Mouse (Mus musculus) stomach, postnatal 0 days (tissue): ENCODE measurements around the gene Auh. TPM values are rescaled to one million over a fixed set of nuclear protein-coding genes. Genes with fewer than 3 reads are reported as not detected.

Experiments
- ATAC-seq: fragments of 200-750 bp; cut with Nextera tagmentation; 2 replicates; pipeline ENCODE4 v1.8.0; 2017; ENCODE audit not compliant: low FRiP score, low TSS enrichment
- DNase-seq: peaks from one replicate; pipeline ENCODE4 v3.0.0-alpha.2; 2016; ENCODE audit warnings: low spot score
- H3K27ac ChIP-seq: fragments of 300-500 bp; sonication (generic); replicated peaks from 2 replicates; pipeline ENCODE4 v1.5.1; 2014; ENCODE audit warnings: mild to moderate bottlenecking, control low read depth
- H3K27me3 ChIP-seq: fragments of 300-500 bp; sonication (generic); 2 replicates; pipeline ENCODE4 v1.6.1; 2014; ENCODE audit warnings: low read length; ENCODE audit not compliant: control insufficient read depth, insufficient read depth
- H3K36me3 ChIP-seq: fragments of 300-500 bp; sonication (generic); 2 replicates; pipeline ENCODE4 v1.6.1; 2014; ENCODE audit warnings: low read length, mixed read lengths; ENCODE audit not compliant: control insufficient read depth, insufficient read depth
- H3K4me1 ChIP-seq: fragments of 300-500 bp; sonication (generic); replicated peaks from 2 replicates; pipeline ENCODE4 v1.6.1; 2014; ENCODE audit warnings: antibody characterized with exemption; ENCODE audit not compliant: control insufficient read depth, insufficient read depth
- H3K4me2 ChIP-seq: fragments of 300-500 bp; sonication (generic); replicated peaks from 2 replicates; pipeline ENCODE4 v1.6.1; 2014; ENCODE audit warnings: low read depth, mild to moderate bottlenecking, control low read depth, moderate library complexity
- H3K4me3 ChIP-seq: fragments of 300-500 bp; sonication (generic); 2 replicates; pipeline ENCODE4 v1.5.1; 2014; ENCODE audit warnings: low read depth, low read length, control low read depth
- H3K9ac ChIP-seq: fragments of 300-500 bp; sonication (generic); 2 replicates; pipeline ENCODE4 v1.6.1; 2014; ENCODE audit warnings: mild to moderate bottlenecking, low read length, control low read depth, mixed read lengths
- H3K9me3 ChIP-seq: fragments of 300-500 bp; sonication (generic); 2 replicates; pipeline ENCODE4 v1.6.1; 2016; ENCODE audit warnings: low read length; ENCODE audit not compliant: control insufficient read depth
- CTCF ChIP-seq: IDR thresholded peaks from 2 replicates; pipeline ENCODE4 v1.5.1; 2016; ENCODE audit warnings: antibody characterized with exemption, low read depth, mild to moderate bottlenecking, moderate library complexity
- EP300 ChIP-seq: optimal IDR thresholded peaks from 2 replicates; pipeline ENCODE3; 2016; ENCODE audit warnings: antibody characterized with exemption
- WGBS: fragments of 180-500 bp; shearing (Covaris S2); extraction: QIAGEN DNeasy Blood & Tissue Kit; methylation state at CpG from one replicate; pipeline ENCODE4 v1.1.7; 2014; 5-methylcytosine and 5-hydroxymethylcytosine counted together
- polyA plus RNA-seq: library from polyadenylated mRNA; unstranded; fragments of >200 nt; fragmentation: Nextera tagmentation; extraction: Ambion mirVana; gene quantifications from 2 replicates; pipeline ENCODE4 v1.2.1, GENCODE M21; 2015

Auh gene
- polyA plus RNA-seq, 1 experiment from 2014 or later = 41.4 TPM

GRCm38 (mm10) chr13:52883084-52883959 lies 46.2 kb downstream of the Auh start:
- Histone ChIP-seq H3K9ac (no peak overlapping the region), H3K27me3 (no peaks in the 10 kb centered on the region), H3K36me3 (no peaks in the 10 kb centered on the region), H3K4me1 (no peaks in the 10 kb centered on the region), H3K4me2 (no peak overlapping the region), H3K4me3 (no peak overlapping the region), H3K9me3 (no peaks in the 10 kb centered on the region), H3K27ac (peak overlapping the region; percentile 86)
- 48% methylated on average over 17 of the region's 19 CpGs for WGBS
- DNase-seq (no peak), ATAC-seq (no peak)
- TF ChIP-seq CTCF (no peak), EP300 (no peak)

- Histone ChIP-seq H3K36me3 (no peaks in the 10 kb centered on the region), H3K4me3 (no peak overlapping the region), H3K27me3 (no peaks in the 10 kb centered on the region), H3K4me2 (no peak overlapping the region), H3K4me1 (no peaks in the 10 kb centered on the region), H3K27ac (peak overlapping the region; percentile 87), H3K9ac (no peak overlapping the region), H3K9me3 (no peaks in the 10 kb centered on the region)
- TF ChIP-seq CTCF (no peak), EP300 (no peak)
- DNase-seq (no peak), ATAC-seq (no peak; the same call in 1 of the 2 replicates)
- WGBS = 47% methylated on average over 5 of the region's 5 CpGs
Observed at GRCm38 (mm10) chr13:52880386-52880785, 49.1 kb downstream of the Auh start.

- WGBS = 52% methylated on average over 12 of the region's 12 CpGs
- Histone ChIP-seq H3K27ac (peak overlapping the region; percentile 87), H3K4me1 (no peaks in the 10 kb centered on the region)
Observed at GRCm38 (mm10) chr13:52879918-52880317, 49.6 kb downstream of the Auh start.

GRCm38 (mm10) chr13:52879291-52879690 lies 50.2 kb downstream of the Auh start:
- Histone ChIP-seq H3K4me1 (no peaks in the 10 kb centered on the region), H3K27ac (peak overlapping the region; percentile 87), H3K4me3 (no peak overlapping the region), H3K9ac (no peak overlapping the region), H3K4me2 (no peak overlapping the region), H3K36me3 (no peaks in the 10 kb centered on the region), H3K27me3 (no peaks in the 10 kb centered on the region), H3K9me3 (no peaks in the 10 kb centered on the region)
- WGBS = 62% methylated on average over 9 of the region's 9 CpGs
- ATAC-seq = 0 out of 2 replicates have a peak, but pooled peaks have one; percentile 27
- no peak for TF ChIP-seq CTCF
- TF ChIP-seq EP300 = no peak
- no peak for DNase-seq

More at GRCm38 (mm10) chr13:52879918-52880317, 49.6 kb downstream of the Auh start:
- Histone ChIP-seq H3K27me3 (no peaks in the 10 kb centered on the region), H3K36me3 (no peaks in the 10 kb centered on the region), H3K4me3 (no peak overlapping the region), H3K4me2 (no peak overlapping the region), H3K9ac (no peak overlapping the region), H3K9me3 (no peaks in the 10 kb centered on the region)
- peak; percentile 53; the same call in 1 of the 2 replicates for ATAC-seq
- TF ChIP-seq EP300 (no peak), CTCF (no peak)
- DNase-seq = no peak

- ATAC-seq (no peak), DNase-seq (no peak)
- no peak for TF ChIP-seq EP300
- no peak for TF ChIP-seq CTCF
- no peaks in the 10 kb centered on the region for H3K27me3 ChIP-seq
- no peaks in the 10 kb centered on the region for H3K36me3 ChIP-seq
- 76% methylated on average over 7 of the region's 7 CpGs for WGBS
- no peak overlapping the region for H3K4me2 ChIP-seq
- H3K27ac ChIP-seq = peak overlapping the region; percentile 87
- no peak overlapping the region; the same call in 1 of the 2 replicates for H3K9ac ChIP-seq
- no peaks in the 10 kb centered on the region for H3K4me1 ChIP-seq
- H3K4me3 ChIP-seq = no peak overlapping the region
- no peaks in the 10 kb centered on the region for H3K9me3 ChIP-seq
Observed at GRCm38 (mm10) chr13:52878823-52879222, 50.7 kb downstream of the Auh start.
